Mouse (Mus musculus): ENCODE data around the gene Nek9. TPM values are rescaled to one million over a fixed set of nuclear protein-coding genes. Genes with fewer than 3 reads are reported as not detected.
"Not testable (repeated sequence)": the region's sequence is repeated elsewhere in the genome, so short reads cannot be mapped to it uniquely, and the experiment has no call there.

The Nek9 gene
- polyA plus RNA-seq, 2 experiments from 2014 or later = 12.2 to 12.4 TPM

DNA sequence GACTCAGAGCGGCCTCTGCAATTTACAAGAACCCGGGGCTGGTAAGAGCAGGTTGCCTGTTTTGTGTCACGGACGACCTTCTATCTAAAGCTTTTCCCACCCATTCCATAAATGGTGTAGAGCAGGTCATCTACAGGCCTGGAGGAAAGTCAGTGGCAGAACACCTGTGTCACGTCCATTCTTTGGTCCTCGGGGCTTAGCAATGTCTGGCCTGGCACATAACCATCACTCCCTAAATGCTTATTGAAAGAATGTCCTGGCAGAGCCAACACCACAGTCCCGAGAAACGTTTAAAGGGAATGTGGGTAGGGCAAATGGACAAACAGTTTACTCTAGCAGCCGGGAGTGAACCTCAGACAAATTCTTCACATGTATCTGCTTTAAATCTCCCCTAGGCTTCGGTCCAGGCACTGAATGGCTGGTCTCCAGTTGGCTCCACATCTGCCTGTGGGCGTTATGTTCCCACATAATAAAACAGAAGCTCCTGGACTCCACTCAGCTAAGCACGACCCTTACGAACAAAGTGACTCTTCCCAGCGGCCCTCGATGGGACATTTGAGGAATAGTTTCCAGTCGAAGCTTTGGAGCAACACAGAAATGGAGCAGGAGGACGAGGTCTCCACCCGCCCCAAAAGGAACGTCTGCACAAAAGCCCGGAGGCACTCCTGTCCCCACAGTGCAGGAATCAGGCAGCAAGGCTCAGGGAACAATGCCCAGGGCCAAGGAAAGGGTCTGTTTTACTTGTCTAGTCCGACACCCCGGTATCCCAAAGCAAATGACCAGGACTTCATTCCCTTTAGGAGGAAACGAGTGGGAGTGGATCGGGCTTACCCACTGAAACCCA lies 49.8 kb downstream of the Nek9 start:
- ATAC-seq = no peak

- ATAC-seq = peak; percentile 92
Observed at GRCm38 (mm10) chr12:85288486-85289156, 50.5 kb downstream of the Nek9 start, which contains the start of gene Zc2hc1c. Zc2hc1c (plus strand) TSS chr12:85288591.

DNA sequence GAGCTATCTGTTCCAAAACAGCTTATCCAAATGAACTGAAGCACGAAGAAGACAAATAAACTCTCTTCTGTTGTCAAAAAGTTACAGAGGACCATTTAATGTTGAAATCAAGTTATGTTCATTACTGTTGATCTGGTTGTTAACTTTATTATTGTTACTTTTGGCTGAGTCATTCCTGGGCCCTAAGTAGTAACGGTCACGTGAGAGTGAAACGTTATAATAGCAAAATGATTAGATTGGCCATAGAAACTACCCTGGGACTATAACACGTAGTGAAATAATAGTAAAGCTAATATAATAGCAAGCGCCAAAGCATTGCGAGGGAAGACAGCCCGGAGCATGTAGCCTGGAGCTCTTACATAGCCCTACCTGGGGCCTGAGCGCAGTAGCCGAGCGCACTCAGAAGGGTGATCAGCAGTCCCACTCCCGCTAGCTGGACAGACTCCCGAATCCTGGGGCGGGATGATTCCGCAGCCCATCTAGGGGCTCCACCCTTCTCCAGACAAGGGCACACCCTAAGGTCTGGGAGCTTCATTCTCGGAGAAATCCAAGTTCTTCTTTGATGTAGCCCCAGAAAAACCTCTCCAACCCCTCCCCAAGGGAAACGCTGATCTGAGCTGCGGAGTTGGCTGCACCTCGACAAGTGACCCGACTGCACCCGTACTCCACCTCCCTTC lies 51.2 kb downstream of the Nek9 start, which contains the start of gene Acyp1:
Acyp1 (minus strand) TSS at position 630 of the 677 bp plus-strand sequence.
- ATAC-seq = no peak

DNA sequence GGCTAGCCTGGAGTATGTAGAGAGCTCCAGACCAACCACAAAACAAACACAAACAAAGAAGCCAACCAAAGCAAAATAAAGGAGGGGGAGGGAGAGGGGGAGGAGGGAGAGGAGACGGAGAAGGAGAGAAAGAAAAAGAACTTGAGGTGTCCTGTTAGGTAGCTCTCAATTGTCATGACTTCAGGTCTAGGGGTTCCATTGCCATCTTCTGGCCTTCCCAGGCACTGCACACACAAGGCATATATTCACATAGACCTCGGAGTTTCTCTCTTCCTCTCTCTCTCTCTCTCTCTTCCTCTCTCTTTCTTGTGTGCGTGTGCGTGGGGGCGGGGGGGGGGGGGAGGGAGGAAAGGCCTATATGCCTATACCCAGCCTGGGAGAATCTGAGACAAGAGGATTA lies 52.2 kb downstream of the Nek9 start:
- no peak for ATAC-seq

- ATAC-seq = no peak
Observed at GRCm38 (mm10) chr12:85284996-85285395, 54.2 kb downstream of the Nek9 start.

DNA sequence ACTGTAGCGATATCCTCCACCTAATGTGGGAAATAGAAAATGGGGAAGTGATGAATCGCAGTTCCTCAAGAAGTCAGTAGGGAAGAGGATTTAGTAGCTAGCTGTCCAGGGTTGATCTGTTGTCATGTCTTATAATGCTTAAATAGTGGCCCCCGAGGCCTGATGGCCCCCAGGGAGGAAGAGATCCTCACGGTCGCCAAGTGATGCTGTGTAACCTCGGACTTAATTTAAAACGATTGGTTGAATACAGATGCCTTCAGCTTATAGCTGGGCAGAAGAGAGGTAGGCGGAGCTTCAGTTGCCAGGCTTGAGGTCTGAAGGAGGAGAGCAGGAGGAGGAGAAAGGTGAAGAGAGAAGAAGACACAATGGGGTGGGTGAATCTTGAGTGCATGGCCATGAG lies 54.8 kb downstream of the Nek9 start:
- no peak for ATAC-seq

- not testable (repeated sequence) for ATAC-seq
Observed at GRCm38 (mm10) chr12:85281756-85282155, 57.4 kb downstream of the Nek9 start.

GRCm38 (mm10) chr12:85280845-85281651 lies 58.1 kb downstream of the Nek9 start:
- no peak for ATAC-seq

GRCm38 (mm10) chr12:85280105-85280844 lies 58.9 kb downstream of the Nek9 start:
- ATAC-seq = peak; percentile 98

- ATAC-seq = no peak
Observed at GRCm38 (mm10) chr12:85279396-85280080, 59.6 kb downstream of the Nek9 start.

GRCm38 (mm10) chr12:85278919-85279318 lies 60.2 kb downstream of the Nek9 start:
- no peak for ATAC-seq

GRCm38 (mm10) chr12:85276273-85276672 lies 62.9 kb downstream of the Nek9 start:
- no peak for ATAC-seq

- ATAC-seq = no peak
Observed at GRCm38 (mm10) chr12:85273508-85273907, 65.7 kb downstream of the Nek9 start.

- ATAC-seq = no peak
Observed at GRCm38 (mm10) chr12:85271843-85272206, 67.3 kb downstream of the Nek9 start.

- ATAC-seq = no peak
Observed at GRCm38 (mm10) chr12:85271132-85271842, 67.9 kb downstream of the Nek9 start.

DNA sequence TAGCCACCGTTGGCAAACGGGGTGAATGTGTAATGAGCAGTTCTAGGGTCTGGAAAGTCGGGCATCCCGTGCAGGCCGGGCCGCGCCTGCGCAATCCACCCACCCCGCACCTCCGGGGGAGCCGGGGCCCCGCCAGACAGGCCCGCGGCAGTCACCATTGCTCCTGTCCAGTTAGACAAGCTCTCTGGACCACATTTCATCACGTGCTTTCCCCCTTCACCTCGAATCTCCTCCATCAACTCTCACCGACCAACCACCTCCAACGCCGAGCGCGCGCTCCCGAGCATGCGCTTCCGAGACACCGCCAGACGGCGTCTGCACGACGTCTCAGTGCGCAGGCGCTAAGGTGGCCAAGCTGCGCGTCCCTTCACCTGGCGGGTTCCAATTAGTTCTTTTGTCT lies 68.8 kb downstream of the Nek9 start, which contains the start of gene Mlh3:
Mlh3 (minus strand) TSS at position 281 of the 400 bp plus-strand sequence.
- peak; percentile 87 for ATAC-seq

DNA sequence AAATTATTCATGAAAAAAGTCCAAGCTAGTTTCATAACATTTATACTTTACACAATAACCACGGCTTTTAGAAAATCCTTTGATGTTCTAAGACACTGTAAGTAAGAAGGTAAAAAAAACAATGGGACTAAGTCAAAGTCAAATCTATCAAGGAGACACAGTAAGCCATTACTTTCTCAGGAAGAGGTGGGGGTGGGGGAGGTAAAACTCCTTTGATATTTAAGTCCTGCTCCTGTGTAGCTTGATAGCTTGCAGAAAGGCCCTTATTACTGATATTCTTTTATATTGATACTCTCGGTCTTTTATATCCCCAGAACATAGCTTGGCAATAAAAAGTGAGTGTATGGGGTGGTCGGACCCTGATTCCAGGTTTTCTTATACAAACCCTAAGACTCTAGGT lies 69.3 kb downstream of the Nek9 start:
- ATAC-seq = no peak

DNA sequence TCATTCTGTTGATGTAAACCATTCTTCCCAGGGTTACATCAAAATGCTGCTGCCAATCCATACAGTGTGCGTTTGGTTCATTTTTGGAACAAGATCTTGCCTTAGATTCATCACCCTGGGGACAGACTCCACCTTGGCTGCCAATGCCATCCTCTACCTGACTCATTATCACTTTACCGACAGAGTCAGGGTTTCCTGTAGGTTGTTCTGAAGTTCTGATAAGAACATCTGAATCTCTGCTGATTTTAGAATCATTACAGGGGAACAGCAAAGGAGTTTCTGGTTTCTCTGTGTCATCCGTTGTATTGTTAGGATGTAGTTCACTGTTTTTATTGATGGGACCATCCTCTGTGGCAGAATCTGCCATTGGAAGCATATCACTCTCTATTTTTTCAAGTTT lies 72.9 kb downstream of the Nek9 start:
- no peak for ATAC-seq

DNA sequence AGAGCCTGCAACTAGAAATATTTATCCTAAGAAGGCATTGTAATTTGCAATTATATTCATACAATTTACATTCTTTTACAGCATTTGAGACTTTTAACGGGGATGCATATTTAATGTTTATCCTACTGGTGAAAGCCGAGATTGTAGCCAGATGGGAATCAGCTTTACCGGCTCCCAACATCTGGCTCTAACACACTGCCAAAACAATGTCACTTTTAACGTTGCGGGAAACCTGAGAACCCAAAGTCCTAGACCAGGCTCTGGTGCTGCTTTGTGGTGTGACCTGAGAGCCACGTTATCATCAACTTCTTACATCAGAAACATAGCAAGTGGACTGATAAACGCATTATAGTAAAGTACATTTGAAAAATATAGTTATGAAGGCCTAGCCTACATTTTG lies 74.2 kb downstream of the Nek9 start:
- no peak for ATAC-seq

DNA sequence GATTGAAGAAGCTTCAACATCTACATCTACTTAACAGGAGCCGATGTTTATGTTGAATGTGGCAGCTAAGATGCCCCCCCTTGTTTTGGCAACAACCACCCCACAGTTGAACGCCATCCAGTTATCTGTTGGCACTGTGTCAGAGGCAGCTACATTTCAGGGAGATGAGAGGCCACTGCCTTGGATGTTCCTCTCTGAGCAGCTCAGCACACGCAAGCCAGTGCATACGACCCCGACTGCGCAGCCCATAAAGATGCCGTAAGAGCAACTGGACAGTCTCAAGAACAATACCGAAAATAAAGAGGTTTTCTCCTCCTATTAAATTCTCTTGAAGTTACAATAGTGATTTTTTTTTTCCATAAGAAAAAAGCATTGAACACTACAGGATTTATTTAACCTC lies 74.6 kb downstream of the Nek9 start:
- ATAC-seq = no peak
